Mouse (Mus musculus): ENCODE results near the gene Evi5.

DNA sequence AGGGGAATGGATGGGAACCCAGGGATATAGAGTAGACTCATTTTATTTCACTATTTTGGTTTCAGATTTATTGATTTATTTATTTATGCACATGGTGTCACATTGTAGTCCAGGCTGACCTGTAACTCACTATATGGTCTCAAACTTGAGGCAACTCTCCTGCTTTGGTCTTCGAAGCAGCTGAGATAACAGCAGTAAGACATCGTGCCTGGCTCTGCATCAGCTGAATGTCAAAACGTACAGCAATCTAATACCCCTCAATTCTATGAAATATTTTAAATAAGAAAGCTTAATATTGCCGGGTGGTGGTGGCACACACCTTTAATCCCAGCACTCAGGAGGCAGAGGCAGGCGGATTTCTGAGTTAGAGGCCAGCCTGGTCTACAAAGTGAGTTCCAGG lies 36.1 kb upstream of the Evi5 start:
- TF ChIP-seq POLR2A (IDR thresholded peaks at IDR 0.05; ENCODE audit: borderline replicate concordance, insufficient read depth, low read length), result no peak
- TF ChIP-seq CTCF (IDR thresholded peaks at IDR 0.05; ENCODE audit: borderline replicate concordance, insufficient read depth, low read depth, low read length), result no peak
